Mouse (Mus musculus): ENCODE results near the gene Bcl2l11. TPM values are rescaled to one million over a fixed set of nuclear protein-coding genes. Genes with fewer than 3 reads are reported as not detected.

Bcl2l11 gene
- total and polyA plus RNA-seq, 2 experiments from 2014 or later = 6.7 to 11.2 TPM

DNA sequence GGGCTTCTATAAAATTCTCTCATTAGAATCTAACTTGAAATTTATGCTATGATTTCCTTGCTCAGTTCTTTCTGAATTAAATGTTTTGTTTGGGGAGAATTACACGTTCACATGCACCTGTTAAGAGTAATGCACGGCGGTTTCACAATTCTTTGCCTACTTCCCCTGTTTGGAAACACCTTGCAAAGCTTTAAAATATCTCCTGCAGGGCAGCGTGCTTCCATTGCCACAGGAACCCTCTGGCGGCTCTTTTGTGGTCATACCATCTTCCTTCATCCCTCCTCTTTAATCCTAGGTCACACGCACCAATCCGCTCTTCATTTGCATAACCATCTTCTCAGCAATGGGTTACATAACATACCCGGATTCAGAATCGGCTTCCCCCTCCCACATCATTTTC, 14.3 kb upstream of the Bcl2l11 start:
- Histone ChIP-seq H3K9ac (no peak overlapping the region), H3K9me3 (ENCODE audit: low read length) (no peaks in the 10 kb centered on the region), H3K4me1 (ENCODE audit: insufficient read depth) (no peaks in the 10 kb centered on the region), H3K27ac (ENCODE audit: low read depth, low read length) (no peak overlapping the region), H3K4me3 (ENCODE audit: low read depth, low read length) (no peak overlapping the region), H3K4me2 (ENCODE audit: low read depth) (no peak overlapping the region), H3K36me3 (ENCODE audit: insufficient read depth) (no peaks in the 10 kb centered on the region), H3K27me3 (ENCODE audit: insufficient read depth, low read length) (no peaks in the 10 kb centered on the region)
- 65% methylated on average over 9 of the region's 9 CpGs for WGBS
- no peak for ATAC-seq
- no peak for TF ChIP-seq CTCF (IDR thresholded peaks at IDR 0.05; ENCODE audit: low read depth)
- DNase-seq = no peak

GRCm38 (mm10) chr2:128114621-128115020, 11.2 kb upstream of the Bcl2l11 start:
- DNase-seq (no peak), ATAC-seq (no peak)

GRCm38 (mm10) chr2:128115579-128115978, 10.3 kb upstream of the Bcl2l11 start:
- TF ChIP-seq CTCF (IDR thresholded peaks at IDR 0.05; ENCODE audit: low read depth) = no peak
- no peak overlapping the region for H3K27ac ChIP-seq (ENCODE audit: low read depth, low read length)
- ATAC-seq = no peak
- no peak overlapping the region for H3K4me3 ChIP-seq (ENCODE audit: low read depth, low read length)
- no peaks in the 10 kb centered on the region for H3K9me3 ChIP-seq (ENCODE audit: low read length)
- H3K9ac ChIP-seq = no peak overlapping the region
- H3K4me2 ChIP-seq (ENCODE audit: low read depth) = no peak overlapping the region
- 58% methylated on average over 4 of the region's 4 CpGs for WGBS
- no peaks in the 10 kb centered on the region for H3K36me3 ChIP-seq (ENCODE audit: insufficient read depth)
- no peak for DNase-seq
- no peaks in the 10 kb centered on the region for H3K4me1 ChIP-seq (ENCODE audit: insufficient read depth)
- H3K27me3 ChIP-seq (ENCODE audit: insufficient read depth, low read length) = no peaks in the 10 kb centered on the region

More at GRCm38 (mm10) chr2:128114621-128115020, 11.2 kb upstream of the Bcl2l11 start:
- WGBS = 76% methylated on average over 3 of the region's 3 CpGs
- H3K4me2 ChIP-seq (ENCODE audit: low read depth) = no peak overlapping the region
- no peak overlapping the region for H3K27ac ChIP-seq (ENCODE audit: low read depth, low read length)
- no peaks in the 10 kb centered on the region for H3K27me3 ChIP-seq (ENCODE audit: insufficient read depth, low read length)
- H3K36me3 ChIP-seq (ENCODE audit: insufficient read depth) = no peaks in the 10 kb centered on the region
- no peak for TF ChIP-seq CTCF (IDR thresholded peaks at IDR 0.05; ENCODE audit: low read depth)
- no peak overlapping the region for H3K9ac ChIP-seq
- H3K4me3 ChIP-seq (ENCODE audit: low read depth, low read length) = no peak overlapping the region
- H3K9me3 ChIP-seq (ENCODE audit: low read length) = no peaks in the 10 kb centered on the region
- no peaks in the 10 kb centered on the region for H3K4me1 ChIP-seq (ENCODE audit: insufficient read depth)

GRCm38 (mm10) chr2:128117605-128118004, 8.2 kb upstream of the Bcl2l11 start:
- ATAC-seq = no peak
- H3K36me3 ChIP-seq (ENCODE audit: insufficient read depth) = no peaks in the 10 kb centered on the region
- H3K4me1 ChIP-seq (ENCODE audit: insufficient read depth) = no peaks in the 10 kb centered on the region
- no peak overlapping the region for H3K27ac ChIP-seq (ENCODE audit: low read depth, low read length)
- no peak overlapping the region for H3K4me2 ChIP-seq (ENCODE audit: low read depth)
- TF ChIP-seq CTCF (IDR thresholded peaks at IDR 0.05; ENCODE audit: low read depth) = no peak
- no peaks in the 10 kb centered on the region for H3K9me3 ChIP-seq (ENCODE audit: low read length)
- H3K4me3 ChIP-seq (ENCODE audit: low read depth, low read length) = no peak overlapping the region
- H3K27me3 ChIP-seq (ENCODE audit: insufficient read depth, low read length) = 0 out of 2 replicates have a peak, but pooled peaks cover 3% of the 10 kb centered on the region
- no peak for DNase-seq
- H3K9ac ChIP-seq = no peak overlapping the region
- 60% methylated on average over 7 of the region's 7 CpGs for WGBS

DNA sequence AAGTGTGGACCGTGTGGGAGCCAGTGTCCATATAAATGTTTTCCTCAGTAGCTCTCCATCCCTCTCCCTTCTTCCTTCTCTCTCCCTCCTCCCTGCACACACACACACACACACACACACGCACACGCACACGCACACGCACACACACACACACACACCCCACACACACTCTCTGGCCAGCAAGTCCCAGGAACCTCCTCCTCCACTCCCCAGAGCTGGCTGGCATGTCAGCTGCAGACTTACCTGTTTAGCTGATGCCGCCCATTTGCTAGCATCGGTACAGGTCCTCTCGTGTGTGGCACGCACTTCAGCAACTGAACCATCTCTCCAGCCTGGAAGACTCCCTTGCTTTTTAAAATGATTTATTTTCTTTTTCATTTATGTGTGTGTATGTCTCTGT, 6.9 kb upstream of the Bcl2l11 start:
- peaks cover 2% of the 10 kb centered on the region; the same call in 1 of the 2 replicates for H3K4me1 ChIP-seq (ENCODE audit: insufficient read depth)
- DNase-seq (no peak), ATAC-seq (no peak)
- no peaks in the 10 kb centered on the region for H3K36me3 ChIP-seq (ENCODE audit: insufficient read depth)
- 93% methylated on average over 9 of the region's 9 CpGs for WGBS
- peaks cover 16% of the 10 kb centered on the region; the same call in 1 of the 2 replicates for H3K27me3 ChIP-seq (ENCODE audit: insufficient read depth, low read length)
- H3K27ac ChIP-seq (ENCODE audit: low read depth, low read length) = no peak overlapping the region
- TF ChIP-seq CTCF (IDR thresholded peaks at IDR 0.05; ENCODE audit: low read depth) = no peak
- H3K4me3 ChIP-seq (ENCODE audit: low read depth, low read length) = no peak overlapping the region
- no peak overlapping the region for H3K9ac ChIP-seq
- H3K9me3 ChIP-seq (ENCODE audit: low read length) = no peaks in the 10 kb centered on the region
- H3K4me2 ChIP-seq (ENCODE audit: low read depth) = no peak overlapping the region

DNA sequence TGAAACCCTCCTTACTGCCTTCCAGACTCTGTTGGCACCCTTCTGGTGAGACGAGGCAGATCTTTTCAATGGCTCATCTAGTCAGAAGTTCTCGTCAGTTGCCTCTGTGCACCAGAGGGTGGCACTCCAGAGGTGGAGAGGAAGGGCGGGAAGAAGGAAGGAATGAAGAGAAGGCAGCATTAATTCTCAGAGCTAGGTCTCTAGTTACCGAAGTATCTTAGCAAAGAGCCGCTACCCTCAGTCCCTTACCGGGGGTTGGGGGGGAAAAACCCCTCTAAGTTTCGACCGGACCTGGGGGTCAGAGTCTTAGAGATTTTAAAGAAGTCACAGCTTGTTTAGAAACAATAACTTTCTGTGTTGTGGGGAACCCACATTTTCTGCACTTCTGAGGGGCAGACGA, 3.3 kb upstream of the Bcl2l11 start:
- 0 out of 2 replicates have a peak overlapping the region, but pooled peaks have one; percentile 21 for H3K4me3 ChIP-seq (ENCODE audit: low read depth, low read length)
- H3K4me1 ChIP-seq (ENCODE audit: insufficient read depth) = peaks cover 9% of the 10 kb centered on the region
- ATAC-seq (no peak), DNase-seq (peak; percentile 80)
- TF ChIP-seq CTCF (IDR thresholded peaks at IDR 0.05; ENCODE audit: low read depth) = peak; percentile 93
- peak overlapping the region; percentile 35 for H3K4me2 ChIP-seq (ENCODE audit: low read depth)
- no peaks in the 10 kb centered on the region for H3K9me3 ChIP-seq (ENCODE audit: low read length)
- H3K27ac ChIP-seq (ENCODE audit: low read depth, low read length) = no peak overlapping the region
- H3K36me3 ChIP-seq (ENCODE audit: insufficient read depth) = no peaks in the 10 kb centered on the region
- no peak overlapping the region for H3K9ac ChIP-seq
- WGBS = 4% methylated on average over 9 of the region's 9 CpGs
- H3K27me3 ChIP-seq (ENCODE audit: insufficient read depth, low read length) = peaks cover 32% of the 10 kb centered on the region

DNA sequence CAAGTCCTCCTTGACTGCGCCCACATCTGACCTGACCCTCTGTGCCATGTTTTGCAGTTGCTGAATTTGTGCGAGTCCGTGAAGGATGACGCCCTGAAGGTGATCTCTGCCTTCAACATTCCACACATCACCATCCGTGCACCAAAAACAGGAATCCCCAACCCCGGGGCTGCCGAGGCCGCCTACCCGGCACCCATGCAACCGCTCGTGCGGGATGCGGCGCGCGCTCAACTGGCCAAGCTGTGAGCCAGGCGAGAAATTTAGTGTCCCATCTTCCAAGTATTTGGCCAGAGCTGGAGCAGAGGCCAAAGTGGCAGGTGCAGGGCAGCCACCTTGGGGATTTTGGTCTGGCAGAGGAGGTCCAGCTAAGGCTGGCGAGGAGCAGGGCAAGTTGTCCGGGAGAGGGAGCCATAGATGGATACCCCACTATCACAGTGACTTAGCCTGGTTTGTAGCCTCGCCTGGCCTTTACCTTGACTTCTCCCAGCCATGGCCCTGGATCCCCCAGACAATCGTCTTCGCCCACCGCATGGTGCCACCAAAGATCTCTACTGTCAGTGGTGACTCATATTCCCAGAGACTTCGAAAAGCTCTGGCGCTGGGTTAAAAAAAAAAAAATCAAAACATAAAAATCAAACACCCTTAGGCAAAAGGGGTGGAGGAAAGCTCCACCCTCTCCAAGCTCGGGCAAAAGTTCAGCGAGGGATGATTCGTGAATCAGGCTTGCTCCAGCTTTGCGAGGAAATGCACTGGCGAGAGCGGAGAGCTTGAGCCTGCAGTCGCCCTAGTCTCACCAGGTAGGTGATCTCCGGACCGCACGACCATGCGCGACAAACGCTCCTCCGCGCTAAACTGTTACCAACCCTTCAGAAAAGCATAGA, 2.7 kb upstream of the Bcl2l11 start:
- H3K4me1 ChIP-seq (ENCODE audit: insufficient read depth) = peaks cover 9% of the 10 kb centered on the region

More for the DNA sequence above, 2.7 kb upstream of the Bcl2l11 start:
- ATAC-seq = no peak
- H3K4me2 ChIP-seq (ENCODE audit: low read depth) = peak overlapping the region; percentile 100
- 2% methylated on average over 40 of the region's 40 CpGs for WGBS
- no peaks in the 10 kb centered on the region for H3K36me3 ChIP-seq (ENCODE audit: insufficient read depth)
- DNase-seq = peak; percentile 15
- H3K9me3 ChIP-seq (ENCODE audit: low read length) = no peaks in the 10 kb centered on the region
- H3K27ac ChIP-seq (ENCODE audit: low read depth, low read length) = no peak overlapping the region
- peaks cover 32% of the 10 kb centered on the region for H3K27me3 ChIP-seq (ENCODE audit: insufficient read depth, low read length)
- TF ChIP-seq CTCF (IDR thresholded peaks at IDR 0.05; ENCODE audit: low read depth) = peak; percentile 34; the same call in 1 of the 2 replicates
- peak overlapping the region; percentile 21; the same call in 1 of the 2 replicates for H3K4me3 ChIP-seq (ENCODE audit: low read depth, low read length)
- H3K9ac ChIP-seq = no peak overlapping the region

Data from forebrain, postnatal 0 days (tissue).